Mouse (Mus musculus): ENCODE measurements around the gene Atrnl1. TPM values are rescaled to one million over a fixed set of nuclear protein-coding genes. Genes with fewer than 3 reads are reported as not detected.

Atrnl1 gene
- polyA plus RNA-seq, 1 experiment from 2014 or later = 11.6 TPM

- Histone ChIP-seq H3K4me1 (ENCODE audit: control insufficient read depth, insufficient read depth, low read length) (no peaks in the 10 kb centered on the region), H3K36me3 (ENCODE audit: control insufficient read depth, insufficient read depth, low read length) (peaks cover 16% of the 10 kb centered on the region), H3K27ac (replicated peaks; ENCODE audit: low read depth, low read length) (no peak overlapping the region), H3K4me2 (ENCODE audit: low read length) (no peak overlapping the region), H3K9me3 (ENCODE audit: control insufficient read depth, low read length) (no peaks in the 10 kb centered on the region), H3K4me3 (replicated peaks; ENCODE audit: low read depth, low read length) (no peak overlapping the region), H3K9ac (replicated peaks; ENCODE audit: low read length) (no peak overlapping the region), H3K27me3 (ENCODE audit: control insufficient read depth, insufficient read depth, low read length) (no peaks in the 10 kb centered on the region)
- no peak for ATAC-seq (ENCODE audit: low FRiP score, low TSS enrichment)
- WGBS = 84% methylated on average over 14 of the region's 14 CpGs
- no peak for DNase-seq
Observed at GRCm38 (mm10) chr19:57752189-57752588, 141.4 kb downstream of the Atrnl1 start.

- Histone ChIP-seq H3K4me1 (ENCODE audit: control insufficient read depth, insufficient read depth, low read length) (no peaks in the 10 kb centered on the region), H3K27ac (replicated peaks; ENCODE audit: low read depth, low read length) (no peak overlapping the region), H3K27me3 (ENCODE audit: control insufficient read depth, insufficient read depth, low read length) (no peaks in the 10 kb centered on the region), H3K36me3 (ENCODE audit: control insufficient read depth, insufficient read depth, low read length) (peaks cover 10% of the 10 kb centered on the region; the same call in 1 of the 2 replicates), H3K9me3 (ENCODE audit: control insufficient read depth, low read length) (no peaks in the 10 kb centered on the region), H3K9ac (replicated peaks; ENCODE audit: low read length) (no peak overlapping the region), H3K4me2 (ENCODE audit: low read length) (no peak overlapping the region), H3K4me3 (replicated peaks; ENCODE audit: low read depth, low read length) (no peak overlapping the region)
- ATAC-seq (ENCODE audit: low FRiP score, low TSS enrichment) = no peak
- 94% methylated on average over 2 of the region's 2 CpGs for WGBS
- no peak for DNase-seq
Observed at GRCm38 (mm10) chr19:57762526-57762925, 151.7 kb downstream of the Atrnl1 start.

- no peak for DNase-seq
- no peak for ATAC-seq (ENCODE audit: low FRiP score, low TSS enrichment)
- 80% methylated on average over 16 of the region's 16 CpGs for WGBS
- Histone ChIP-seq H3K36me3 (ENCODE audit: control insufficient read depth, insufficient read depth, low read length) (peaks cover 10% of the 10 kb centered on the region; the same call in 1 of the 2 replicates), H3K27ac (replicated peaks; ENCODE audit: low read depth, low read length) (no peak overlapping the region), H3K9ac (replicated peaks; ENCODE audit: low read length) (no peak overlapping the region), H3K9me3 (ENCODE audit: control insufficient read depth, low read length) (no peaks in the 10 kb centered on the region), H3K4me3 (replicated peaks; ENCODE audit: low read depth, low read length) (no peak overlapping the region), H3K4me1 (ENCODE audit: control insufficient read depth, insufficient read depth, low read length) (no peaks in the 10 kb centered on the region), H3K27me3 (ENCODE audit: control insufficient read depth, insufficient read depth, low read length) (no peaks in the 10 kb centered on the region), H3K4me2 (ENCODE audit: low read length) (no peak overlapping the region)
Observed at GRCm38 (mm10) chr19:57764576-57765371, 153.9 kb downstream of the Atrnl1 start.

- no peak overlapping the region for H3K4me2 ChIP-seq (ENCODE audit: low read length)
- no peaks in the 10 kb centered on the region for H3K9me3 ChIP-seq (ENCODE audit: control insufficient read depth, low read length)
- H3K4me1 ChIP-seq (ENCODE audit: control insufficient read depth, insufficient read depth, low read length) = no peaks in the 10 kb centered on the region
- DNase-seq (no peak), ATAC-seq (ENCODE audit: low FRiP score, low TSS enrichment) (no peak)
- H3K9ac ChIP-seq (replicated peaks; ENCODE audit: low read length) = no peak overlapping the region
- H3K4me3 ChIP-seq (replicated peaks; ENCODE audit: low read depth, low read length) = no peak overlapping the region
- 89% methylated on average over 2 of the region's 2 CpGs for WGBS
- no peak overlapping the region for H3K27ac ChIP-seq (replicated peaks; ENCODE audit: low read depth, low read length)
- peaks cover 10% of the 10 kb centered on the region; the same call in 1 of the 2 replicates for H3K36me3 ChIP-seq (ENCODE audit: control insufficient read depth, insufficient read depth, low read length)
- H3K27me3 ChIP-seq (ENCODE audit: control insufficient read depth, insufficient read depth, low read length) = no peaks in the 10 kb centered on the region
Observed at GRCm38 (mm10) chr19:57767051-57767450, 156.2 kb downstream of the Atrnl1 start.

- H3K9me3 ChIP-seq (ENCODE audit: control insufficient read depth, low read length) = no peaks in the 10 kb centered on the region
- no peak overlapping the region for H3K9ac ChIP-seq (replicated peaks; ENCODE audit: low read length)
- H3K4me2 ChIP-seq (ENCODE audit: low read length) = no peak overlapping the region
- ATAC-seq (ENCODE audit: low FRiP score, low TSS enrichment) (no peak), DNase-seq (no peak)
- WGBS = 88% methylated on average over 11 of the region's 11 CpGs
- H3K4me1 ChIP-seq (ENCODE audit: control insufficient read depth, insufficient read depth, low read length) = no peaks in the 10 kb centered on the region
- H3K27ac ChIP-seq (replicated peaks; ENCODE audit: low read depth, low read length) = no peak overlapping the region
- H3K36me3 ChIP-seq (ENCODE audit: control insufficient read depth, insufficient read depth, low read length) = 0 out of 2 replicates have a peak, but pooled peaks cover 3% of the 10 kb centered on the region
- no peak overlapping the region for H3K4me3 ChIP-seq (replicated peaks; ENCODE audit: low read depth, low read length)
- H3K27me3 ChIP-seq (ENCODE audit: control insufficient read depth, insufficient read depth, low read length) = no peaks in the 10 kb centered on the region
Observed at GRCm38 (mm10) chr19:57768661-57769060, 157.8 kb downstream of the Atrnl1 start.

GRCm38 (mm10) chr19:57782366-57783089 lies 171.7 kb downstream of the Atrnl1 start:
- Histone ChIP-seq H3K9me3 (ENCODE audit: control insufficient read depth, low read length) (no peaks in the 10 kb centered on the region), H3K4me1 (ENCODE audit: control insufficient read depth, insufficient read depth, low read length) (no peaks in the 10 kb centered on the region), H3K36me3 (ENCODE audit: control insufficient read depth, insufficient read depth, low read length) (no peaks in the 10 kb centered on the region), H3K4me2 (ENCODE audit: low read length) (no peak overlapping the region), H3K9ac (replicated peaks; ENCODE audit: low read length) (no peak overlapping the region), H3K27ac (replicated peaks; ENCODE audit: low read depth, low read length) (no peak overlapping the region), H3K4me3 (replicated peaks; ENCODE audit: low read depth, low read length) (no peak overlapping the region), H3K27me3 (ENCODE audit: control insufficient read depth, insufficient read depth, low read length) (no peaks in the 10 kb centered on the region)
- ATAC-seq (ENCODE audit: low FRiP score, low TSS enrichment) (no peak), DNase-seq (no peak)
- WGBS = 91% methylated on average over 3 of the region's 3 CpGs

GRCm38 (mm10) chr19:57786699-57787098 lies 175.9 kb downstream of the Atrnl1 start:
- Histone ChIP-seq H3K27me3 (ENCODE audit: control insufficient read depth, insufficient read depth, low read length) (no peaks in the 10 kb centered on the region), H3K9ac (replicated peaks; ENCODE audit: low read length) (no peak overlapping the region), H3K4me2 (ENCODE audit: low read length) (no peak overlapping the region), H3K4me1 (ENCODE audit: control insufficient read depth, insufficient read depth, low read length) (no peaks in the 10 kb centered on the region), H3K4me3 (replicated peaks; ENCODE audit: low read depth, low read length) (no peak overlapping the region), H3K36me3 (ENCODE audit: control insufficient read depth, insufficient read depth, low read length) (0 out of 2 replicates have a peak, but pooled peaks cover 3% of the 10 kb centered on the region), H3K9me3 (ENCODE audit: control insufficient read depth, low read length) (no peaks in the 10 kb centered on the region), H3K27ac (replicated peaks; ENCODE audit: low read depth, low read length) (no peak overlapping the region)
- WGBS = 66% methylated on average over 5 of the region's 5 CpGs
- ATAC-seq (ENCODE audit: low FRiP score, low TSS enrichment) (no peak), DNase-seq (no peak)

- 89% methylated on average over 9 of the region's 9 CpGs for WGBS
- ATAC-seq (ENCODE audit: low FRiP score, low TSS enrichment) (no peak), DNase-seq (no peak)
Observed at GRCm38 (mm10) chr19:57802207-57802606, 191.4 kb downstream of the Atrnl1 start.

More at GRCm38 (mm10) chr19:57802207-57802606, 191.4 kb downstream of the Atrnl1 start:
- no peak overlapping the region for H3K9ac ChIP-seq (replicated peaks; ENCODE audit: low read length)
- no peak overlapping the region for H3K27ac ChIP-seq (replicated peaks; ENCODE audit: low read depth, low read length)
- H3K4me1 ChIP-seq (ENCODE audit: control insufficient read depth, insufficient read depth, low read length) = no peaks in the 10 kb centered on the region
- no peak overlapping the region for H3K4me2 ChIP-seq (ENCODE audit: low read length)
- no peak overlapping the region for H3K4me3 ChIP-seq (replicated peaks; ENCODE audit: low read depth, low read length)
- no peaks in the 10 kb centered on the region; the same call in 1 of the 2 replicates for H3K36me3 ChIP-seq (ENCODE audit: control insufficient read depth, insufficient read depth, low read length)
- H3K27me3 ChIP-seq (ENCODE audit: control insufficient read depth, insufficient read depth, low read length) = no peaks in the 10 kb centered on the region
- H3K9me3 ChIP-seq (ENCODE audit: control insufficient read depth, low read length) = no peaks in the 10 kb centered on the region
